Mouse (Mus musculus) forebrain, postnatal 0 days (tissue): ENCODE results near the gene Lysmd3. TPM values are rescaled to one million over a fixed set of nuclear protein-coding genes. Genes with fewer than 3 reads are reported as not detected.

Experiments
- ATAC-seq: fragments of 200-750 bp; cut with Nextera tagmentation; 2 replicates; pipeline ENCODE4 v1.8.0; 2017; ENCODE audit warnings: mild to moderate bottlenecking, moderate library complexity
- DNase-seq: peaks from one replicate; pipeline ENCODE4 v3.0.0-alpha.2; 2015
- H3K27ac ChIP-seq: fragments of 300-500 bp; sonication (generic); 2 replicates; pipeline ENCODE4 v1.5.1; 2014; ENCODE audit warnings: low read depth, mild to moderate bottlenecking, antibody characterized with exemption, low read length, moderate library complexity, mixed read lengths
- H3K27me3 ChIP-seq: fragments of 300-500 bp; sonication (generic); 2 replicates; pipeline ENCODE4 v1.6.1; 2014; ENCODE audit warnings: mild to moderate bottlenecking, low read length, mixed read lengths; ENCODE audit not compliant: insufficient read depth
- H3K36me3 ChIP-seq: fragments of 300-500 bp; sonication (generic); 2 replicates; pipeline ENCODE4 v1.6.1; 2014; ENCODE audit warnings: mild to moderate bottlenecking, moderate library complexity; ENCODE audit not compliant: insufficient read depth
- H3K4me1 ChIP-seq: fragments of 300-500 bp; sonication (generic); 2 replicates; pipeline ENCODE4 v1.6.1; 2014; ENCODE audit warnings: antibody characterized with exemption; ENCODE audit not compliant: insufficient read depth
- H3K4me2 ChIP-seq: fragments of 300-500 bp; sonication (generic); 2 replicates; pipeline ENCODE4 v1.6.1; 2014; ENCODE audit warnings: low read depth, mild to moderate bottlenecking, moderate library complexity
- H3K4me3 ChIP-seq: fragments of 300-500 bp; sonication (generic); 2 replicates; pipeline ENCODE4 v1.5.1; 2014; ENCODE audit warnings: low read depth, low read length, mixed read lengths
- H3K9ac ChIP-seq: fragments of 300-500 bp; sonication (generic); 2 replicates; pipeline ENCODE4 v1.6.1; 2014; ENCODE audit warnings: mild to moderate bottlenecking
- H3K9me3 ChIP-seq: fragments of 300-500 bp; sonication (generic); 2 replicates; pipeline ENCODE4 v1.6.1; 2016; ENCODE audit warnings: low read length
- CTCF ChIP-seq: sonication (generic); IDR thresholded peaks from 2 replicates; pipeline ENCODE4 v1.5.1; 2016; ENCODE audit warnings: antibody characterized with exemption, control low read depth, low read depth
- WGBS: fragments of 180-500 bp; shearing (Covaris S2); extraction: QIAGEN DNeasy Blood & Tissue Kit; methylation state at CpG from one replicate; pipeline ENCODE4 v1.1.7; 2014; 5-methylcytosine and 5-hydroxymethylcytosine counted together
- polyA plus RNA-seq: library from polyadenylated mRNA; unstranded; fragments of >200 nt; fragmentation: Nextera tagmentation; extraction: Ambion mirVana; gene quantifications from 2 replicates; pipeline ENCODE4 v1.2.1, GENCODE M21; 2015
- total RNA-seq: library from RNA; depleted of rRNA; stranded (reverse); fragments of >200 nt; gene quantifications from 2 replicates; pipeline ENCODE4 v1.2.3, GENCODE M21; 2014

Lysmd3 gene
- total and polyA plus RNA-seq, 2 experiments from 2014 or later = 13.3 to 24.7 TPM

GRCm38 (mm10) chr13:81664331-81664698, 6.9 kb downstream of the Lysmd3 start:
- no peak for TF ChIP-seq CTCF
- no peaks in the 10 kb centered on the region for H3K4me1 ChIP-seq
- peaks cover 26% of the 10 kb centered on the region for H3K36me3 ChIP-seq
- no peaks in the 10 kb centered on the region for H3K9me3 ChIP-seq
- H3K9ac ChIP-seq = no peak overlapping the region
- H3K27ac ChIP-seq = no peak overlapping the region
- ATAC-seq = no peak
- H3K27me3 ChIP-seq = no peaks in the 10 kb centered on the region
- DNase-seq = no peak
- no peak overlapping the region for H3K4me2 ChIP-seq
- no peak overlapping the region for H3K4me3 ChIP-seq
- WGBS = 80% methylated on average over 5 of the region's 5 CpGs

- ATAC-seq = no peak
- no peak for TF ChIP-seq CTCF
- WGBS = 91% methylated on average over 5 of the region's 5 CpGs
- Histone ChIP-seq H3K27me3 (no peaks in the 10 kb centered on the region), H3K9ac (no peak overlapping the region), H3K36me3 (peaks cover 35% of the 10 kb centered on the region), H3K9me3 (no peaks in the 10 kb centered on the region), H3K4me1 (no peaks in the 10 kb centered on the region), H3K4me3 (no peak overlapping the region), H3K27ac (no peak overlapping the region), H3K4me2 (no peak overlapping the region)
- no peak for DNase-seq
These were observed 10.2 kb downstream of the Lysmd3 start for GRCm38 (mm10) chr13:81667713-81668112.

DNA sequence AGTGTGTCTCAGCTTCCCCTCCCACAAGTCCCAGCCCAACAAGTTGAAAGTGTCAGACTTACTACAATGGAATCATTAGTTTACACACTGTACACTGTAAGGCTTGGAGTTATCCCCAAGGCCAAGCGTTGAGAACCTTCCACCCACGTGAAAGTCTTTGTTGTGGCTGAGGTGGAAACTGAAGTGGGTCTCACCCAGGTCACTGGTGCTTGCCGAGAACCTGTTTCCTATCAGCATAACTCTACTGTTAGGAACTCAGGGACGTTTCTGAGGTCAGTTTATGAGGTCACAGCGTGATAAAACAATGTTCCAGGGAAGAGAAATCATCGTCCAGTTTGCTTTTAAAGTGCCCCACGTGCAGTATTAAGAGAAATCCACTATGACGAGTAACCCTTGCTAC, 17.9 kb downstream of the Lysmd3 start:
- peaks cover 18% of the 10 kb centered on the region; the same call in 1 of the 2 replicates for H3K36me3 ChIP-seq
- no peak overlapping the region for H3K27ac ChIP-seq
- WGBS = 90% methylated on average over 8 of the region's 8 CpGs
- TF ChIP-seq CTCF = no peak
- no peak overlapping the region for H3K4me3 ChIP-seq
- no peak overlapping the region for H3K4me2 ChIP-seq
- no peaks in the 10 kb centered on the region for H3K4me1 ChIP-seq
- no peaks in the 10 kb centered on the region for H3K9me3 ChIP-seq
- DNase-seq (no peak), ATAC-seq (no peak)
- H3K9ac ChIP-seq = no peak overlapping the region
- no peaks in the 10 kb centered on the region for H3K27me3 ChIP-seq

GRCm38 (mm10) chr13:81683107-81683506, 25.6 kb downstream of the Lysmd3 start:
- H3K4me1 ChIP-seq = no peaks in the 10 kb centered on the region
- 96% methylated on average over 3 of the region's 3 CpGs for WGBS
- H3K27ac ChIP-seq = no peak overlapping the region
- ATAC-seq (no peak), DNase-seq (no peak)
- H3K9ac ChIP-seq = no peak overlapping the region
- H3K4me3 ChIP-seq = no peak overlapping the region
- no peaks in the 10 kb centered on the region for H3K27me3 ChIP-seq
- H3K4me2 ChIP-seq = no peak overlapping the region
- peaks cover 3% of the 10 kb centered on the region; the same call in 1 of the 2 replicates for H3K36me3 ChIP-seq
- H3K9me3 ChIP-seq = no peaks in the 10 kb centered on the region
- no peak for TF ChIP-seq CTCF

DNA sequence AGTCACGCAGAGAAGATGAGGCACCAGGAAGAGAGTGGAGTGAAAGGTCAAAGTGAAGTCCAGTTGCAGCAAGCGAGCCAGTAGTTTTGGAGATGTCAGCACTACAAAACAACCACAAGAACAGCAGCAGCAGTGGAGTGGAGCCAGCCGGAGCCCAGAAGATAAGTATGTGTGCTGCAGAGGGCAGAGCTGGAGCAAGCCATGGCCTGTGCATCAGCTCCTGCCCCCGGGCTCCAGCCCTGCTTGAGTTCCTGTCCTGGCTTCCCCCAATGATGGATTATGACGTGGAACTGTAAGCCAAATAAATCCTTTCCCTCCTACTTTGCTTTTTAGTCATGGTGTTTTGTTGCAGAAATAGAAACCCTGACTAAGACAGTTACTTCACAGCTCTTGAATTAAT, 26.8 kb downstream of the Lysmd3 start:
- WGBS = 91% methylated on average over 5 of the region's 5 CpGs
- no peaks in the 10 kb centered on the region for H3K9me3 ChIP-seq

GRCm38 (mm10) chr13:81684884-81685283, 27.4 kb downstream of the Lysmd3 start:
- Histone ChIP-seq H3K4me3 (no peak overlapping the region), H3K4me2 (no peak overlapping the region), H3K27me3 (no peaks in the 10 kb centered on the region), H3K4me1 (no peaks in the 10 kb centered on the region), H3K27ac (no peak overlapping the region), H3K9me3 (no peaks in the 10 kb centered on the region), H3K36me3 (peaks cover 3% of the 10 kb centered on the region; the same call in 1 of the 2 replicates), H3K9ac (no peak overlapping the region)
- ATAC-seq (no peak), DNase-seq (no peak)
- WGBS = 91% methylated on average over 3 of the region's 3 CpGs
- TF ChIP-seq CTCF = no peak

More for the DNA sequence above, 26.8 kb downstream of the Lysmd3 start:
- no peaks in the 10 kb centered on the region for H3K4me1 ChIP-seq
- no peaks in the 10 kb centered on the region for H3K27me3 ChIP-seq
- H3K4me2 ChIP-seq = no peak overlapping the region
- no peak overlapping the region for H3K27ac ChIP-seq
- H3K4me3 ChIP-seq = no peak overlapping the region
- ATAC-seq (no peak), DNase-seq (no peak)
- no peak for TF ChIP-seq CTCF
- no peak overlapping the region for H3K9ac ChIP-seq
- peaks cover 3% of the 10 kb centered on the region; the same call in 1 of the 2 replicates for H3K36me3 ChIP-seq

DNA sequence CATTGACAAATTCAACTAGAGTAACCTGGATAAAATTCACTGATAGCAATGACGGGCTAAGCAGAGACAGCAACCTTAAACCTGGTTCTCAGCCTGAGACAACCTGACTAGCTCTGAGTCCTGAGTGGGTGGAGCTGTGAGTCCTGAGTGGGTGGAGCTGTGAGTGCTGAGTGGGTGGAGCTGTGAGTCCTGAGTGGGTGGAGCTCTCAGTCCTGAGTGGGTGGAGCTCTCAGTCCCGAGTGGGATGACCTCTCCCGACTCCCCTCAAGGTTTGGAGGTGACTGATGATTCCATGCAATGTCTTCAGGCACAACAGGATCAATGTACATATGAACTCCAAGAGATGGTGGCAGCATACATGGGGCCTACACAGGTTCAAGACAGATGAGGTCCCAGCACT, 32.1 kb downstream of the Lysmd3 start:
- WGBS = 95% methylated on average over 3 of the region's 3 CpGs
- no peak overlapping the region for H3K4me2 ChIP-seq
- ATAC-seq = no peak

GRCm38 (mm10) chr13:81690477-81690876, 33.0 kb downstream of the Lysmd3 start:
- ATAC-seq (no peak), DNase-seq (no peak)
- WGBS = 84% methylated on average over 10 of the region's 10 CpGs

More for the DNA sequence above, 32.1 kb downstream of the Lysmd3 start:
- no peak overlapping the region for H3K27ac ChIP-seq
- DNase-seq = no peak
- H3K4me1 ChIP-seq = no peaks in the 10 kb centered on the region
- H3K36me3 ChIP-seq = no peaks in the 10 kb centered on the region
- TF ChIP-seq CTCF = no peak
- H3K9ac ChIP-seq = no peak overlapping the region
- H3K4me3 ChIP-seq = no peak overlapping the region
- H3K27me3 ChIP-seq = no peaks in the 10 kb centered on the region
- no peaks in the 10 kb centered on the region for H3K9me3 ChIP-seq

More at GRCm38 (mm10) chr13:81690477-81690876, 33.0 kb downstream of the Lysmd3 start:
- Histone ChIP-seq H3K9me3 (no peaks in the 10 kb centered on the region), H3K27me3 (no peaks in the 10 kb centered on the region), H3K9ac (no peak overlapping the region), H3K36me3 (no peaks in the 10 kb centered on the region), H3K27ac (no peak overlapping the region), H3K4me3 (no peak overlapping the region), H3K4me1 (no peaks in the 10 kb centered on the region), H3K4me2 (no peak overlapping the region)
- TF ChIP-seq CTCF = no peak
